Mouse (Mus musculus) heart, embryonic 11.5 days (tissue): Measurements from ENCODE around the gene D16Ertd472e. TPM values are rescaled to one million over a fixed set of nuclear protein-coding genes. Genes with fewer than 3 reads are reported as not detected.

Experiments
- ATAC-seq: fragments of 200-750 bp; cut with Nextera tagmentation; replicated peaks from 2 replicates; pipeline ENCODE4 v1.8.0; 2017; ENCODE audit warnings: moderate library complexity; ENCODE audit not compliant: insufficient number of reproducible peaks, low FRiP score, low TSS enrichment
- H3K27ac ChIP-seq: fragments of 300-500 bp; sonication (generic); 2 replicates; pipeline ENCODE4 v1.5.1; 2014; ENCODE audit warnings: mild to moderate bottlenecking, low read depth, low read length
- H3K27me3 ChIP-seq: fragments of 300-500 bp; sonication (generic); 2 replicates; pipeline ENCODE4 v1.6.1; 2014; ENCODE audit warnings: mild to moderate bottlenecking, low read length, mixed read lengths; ENCODE audit not compliant: control insufficient read depth, insufficient read depth
- H3K36me3 ChIP-seq: fragments of 300-500 bp; sonication (generic); 2 replicates; pipeline ENCODE4 v1.6.1; 2014; ENCODE audit warnings: mild to moderate bottlenecking, low read length, moderate library complexity, mixed read lengths; ENCODE audit not compliant: control insufficient read depth, insufficient read depth
- H3K4me1 ChIP-seq: fragments of 300-500 bp; sonication (generic); 2 replicates; pipeline ENCODE4 v1.6.1; 2014; ENCODE audit warnings: low read length; ENCODE audit not compliant: control insufficient read depth, insufficient read depth
- H3K4me2 ChIP-seq: fragments of 300-500 bp; sonication (generic); 2 replicates; pipeline ENCODE4 v1.6.1; 2014; ENCODE audit warnings: mild to moderate bottlenecking, moderate library complexity
- H3K4me3 ChIP-seq: fragments of 300-500 bp; sonication (generic); 2 replicates; pipeline ENCODE4 v1.5.1; 2014; ENCODE audit warnings: low read depth, low read length
- H3K9ac ChIP-seq: fragments of 300-500 bp; sonication (generic); 2 replicates; pipeline ENCODE4 v1.6.1; 2014; ENCODE audit warnings: mild to moderate bottlenecking, low read depth, low read length, moderate library complexity
- H3K9me3 ChIP-seq: fragments of 300-500 bp; sonication (generic); replicated peaks from 2 replicates; pipeline ENCODE4 v1.6.1; 2016; ENCODE audit warnings: low read length; ENCODE audit not compliant: control insufficient read depth
- WGBS: fragments of 180-500 bp; shearing (Covaris S2); extraction: QIAGEN DNeasy Blood & Tissue Kit; methylation state at CpG from one replicate; pipeline ENCODE4 v1.1.7; 2014; ENCODE audit not compliant: insufficient replicate concordance; 5-methylcytosine and 5-hydroxymethylcytosine counted together
- polyA plus RNA-seq: library from polyadenylated mRNA; unstranded; fragments of >200 nt; fragmentation: Nextera tagmentation; extraction: Ambion mirVana; gene quantifications from 2 replicates; pipeline ENCODE4 v1.2.1, GENCODE M21; 2014

Gene D16Ertd472e
- polyA plus RNA-seq, 1 experiment from 2014 or later = 8.0 TPM

DNA sequence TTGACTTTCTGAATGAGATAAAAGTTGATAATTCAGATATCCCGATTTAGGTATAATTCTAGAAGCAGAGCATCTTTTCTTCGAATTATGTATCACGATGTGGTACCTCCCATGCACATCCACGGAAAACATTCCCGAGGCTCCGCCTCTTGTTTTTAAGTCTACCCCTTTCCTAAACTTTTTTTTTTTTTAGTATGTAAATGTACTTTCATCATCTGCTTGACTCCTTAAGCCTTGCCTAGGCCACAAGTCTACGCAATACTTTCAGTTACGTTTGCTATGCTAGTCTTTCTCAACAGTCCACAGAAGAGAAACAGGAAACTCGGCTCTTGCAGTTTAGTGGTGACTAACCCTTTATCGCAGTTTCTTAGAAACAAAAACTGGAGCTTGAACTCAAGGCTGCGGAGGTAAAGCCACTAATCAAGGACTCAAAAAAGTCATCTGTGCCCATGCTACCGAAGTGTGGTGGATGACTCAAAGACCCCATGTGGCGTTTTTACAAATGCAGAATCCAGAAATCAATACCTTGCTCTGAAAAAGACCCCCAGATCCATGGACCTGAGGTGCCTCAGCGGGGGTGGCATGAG lies 670 bp upstream of the D16Ertd472e start:
- Histone ChIP-seq H3K9me3 (no peaks in the 10 kb centered on the region), H3K27me3 (no peaks in the 10 kb centered on the region), H3K9ac (peak overlapping the region; percentile 84), H3K36me3 (no peaks in the 10 kb centered on the region), H3K4me1 (peaks cover 7% of the 10 kb centered on the region; the same call in 1 of the 2 replicates), H3K4me3 (peak overlapping the region; percentile 78), H3K4me2 (peak overlapping the region; percentile 77), H3K27ac (peak overlapping the region; percentile 80)
- 17% methylated on average over 14 of the region's 14 CpGs for WGBS
- ATAC-seq = no peak

DNA sequence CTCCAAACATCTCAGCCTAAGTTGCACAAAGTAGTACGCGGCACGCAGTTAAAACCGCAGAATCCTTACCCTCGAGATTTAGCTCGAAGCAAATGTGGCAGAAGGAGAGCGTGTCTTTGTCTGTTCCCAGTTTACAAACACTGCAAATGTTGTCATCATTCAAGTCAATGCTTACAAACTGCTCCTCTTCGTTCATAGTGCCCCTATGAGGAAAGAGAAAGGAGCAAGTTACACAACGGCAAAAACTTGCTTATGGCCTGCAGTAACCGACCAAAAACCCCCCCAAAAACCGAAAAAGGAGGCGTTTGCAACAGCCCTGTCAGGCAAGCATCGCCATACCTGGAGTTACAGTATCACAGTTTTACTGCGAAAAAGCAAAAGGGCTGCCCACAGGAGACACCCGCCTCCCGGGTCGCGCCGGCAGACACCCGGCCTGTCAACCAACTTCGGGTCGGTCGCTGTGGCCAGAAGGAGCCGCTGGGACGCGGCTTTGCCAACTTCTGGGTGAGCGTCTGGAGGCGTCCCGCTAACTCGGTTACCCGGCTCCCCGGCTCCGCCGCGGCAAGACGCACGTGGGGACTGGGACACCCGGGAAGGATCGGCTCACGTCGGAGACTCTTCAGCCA lies 543 bp downstream of the D16Ertd472e start:
- no peaks in the 10 kb centered on the region for H3K27me3 ChIP-seq
- no peaks in the 10 kb centered on the region for H3K9me3 ChIP-seq
- peak overlapping the region; percentile 77 for H3K4me2 ChIP-seq
- peak overlapping the region; percentile 80 for H3K27ac ChIP-seq
- peak overlapping the region; percentile 78 for H3K4me3 ChIP-seq
- under 1% methylated on average over 41 of the region's 41 CpGs for WGBS
- peaks cover 7% of the 10 kb centered on the region; the same call in 1 of the 2 replicates for H3K4me1 ChIP-seq
- peak overlapping the region; percentile 84 for H3K9ac ChIP-seq
- peak; percentile 56 for ATAC-seq
- no peaks in the 10 kb centered on the region for H3K36me3 ChIP-seq

GRCm38 (mm10) chr16:78575190-78575851 lies 1.2 kb downstream of the D16Ertd472e start:
- Histone ChIP-seq H3K27me3 (no peaks in the 10 kb centered on the region), H3K36me3 (no peaks in the 10 kb centered on the region), H3K9ac (peak overlapping the region; percentile 84), H3K4me3 (peak overlapping the region; percentile 78), H3K4me1 (peaks cover 7% of the 10 kb centered on the region; the same call in 1 of the 2 replicates), H3K4me2 (peak overlapping the region; percentile 77), H3K27ac (no peak overlapping the region), H3K9me3 (no peaks in the 10 kb centered on the region)
- WGBS = 40% methylated on average over 4 of the region's 4 CpGs
- ATAC-seq = no peak

DNA sequence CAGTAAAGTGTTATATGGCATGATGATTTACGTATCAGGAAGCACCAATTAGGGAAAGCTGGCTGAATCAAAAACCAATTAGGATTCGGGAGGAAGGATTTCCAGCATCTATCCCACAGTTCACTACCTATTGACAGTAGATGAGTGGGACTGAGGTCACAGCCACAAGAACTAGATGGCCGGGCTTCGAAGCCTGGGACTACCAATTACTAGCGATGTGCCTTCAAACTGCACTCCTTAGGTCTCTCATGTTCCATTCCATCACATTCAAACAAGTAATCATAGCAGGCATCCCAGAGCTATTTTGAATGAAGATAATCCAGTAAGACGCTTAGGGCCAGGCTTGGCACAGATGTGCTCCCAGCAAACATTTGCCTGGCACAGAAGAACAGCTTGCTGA lies 2.3 kb downstream of the D16Ertd472e start:
- Histone ChIP-seq H3K9ac (no peak overlapping the region), H3K4me2 (peak overlapping the region; percentile 33), H3K4me1 (peaks cover 7% of the 10 kb centered on the region; the same call in 1 of the 2 replicates), H3K4me3 (no peak overlapping the region), H3K36me3 (no peaks in the 10 kb centered on the region), H3K9me3 (no peaks in the 10 kb centered on the region), H3K27me3 (no peaks in the 10 kb centered on the region), H3K27ac (no peak overlapping the region)
- ATAC-seq = no peak
- 73% methylated on average over 6 of the region's 6 CpGs for WGBS

GRCm38 (mm10) chr16:78573016-78573415 lies 3.5 kb downstream of the D16Ertd472e start:
- Histone ChIP-seq H3K9ac (no peak overlapping the region), H3K27ac (no peak overlapping the region), H3K27me3 (no peaks in the 10 kb centered on the region), H3K9me3 (no peaks in the 10 kb centered on the region), H3K4me1 (peaks cover 7% of the 10 kb centered on the region; the same call in 1 of the 2 replicates), H3K4me2 (no peak overlapping the region), H3K4me3 (no peak overlapping the region), H3K36me3 (no peaks in the 10 kb centered on the region)
- ATAC-seq = no peak
- WGBS = 70% methylated on average over 4 of the region's 4 CpGs

DNA sequence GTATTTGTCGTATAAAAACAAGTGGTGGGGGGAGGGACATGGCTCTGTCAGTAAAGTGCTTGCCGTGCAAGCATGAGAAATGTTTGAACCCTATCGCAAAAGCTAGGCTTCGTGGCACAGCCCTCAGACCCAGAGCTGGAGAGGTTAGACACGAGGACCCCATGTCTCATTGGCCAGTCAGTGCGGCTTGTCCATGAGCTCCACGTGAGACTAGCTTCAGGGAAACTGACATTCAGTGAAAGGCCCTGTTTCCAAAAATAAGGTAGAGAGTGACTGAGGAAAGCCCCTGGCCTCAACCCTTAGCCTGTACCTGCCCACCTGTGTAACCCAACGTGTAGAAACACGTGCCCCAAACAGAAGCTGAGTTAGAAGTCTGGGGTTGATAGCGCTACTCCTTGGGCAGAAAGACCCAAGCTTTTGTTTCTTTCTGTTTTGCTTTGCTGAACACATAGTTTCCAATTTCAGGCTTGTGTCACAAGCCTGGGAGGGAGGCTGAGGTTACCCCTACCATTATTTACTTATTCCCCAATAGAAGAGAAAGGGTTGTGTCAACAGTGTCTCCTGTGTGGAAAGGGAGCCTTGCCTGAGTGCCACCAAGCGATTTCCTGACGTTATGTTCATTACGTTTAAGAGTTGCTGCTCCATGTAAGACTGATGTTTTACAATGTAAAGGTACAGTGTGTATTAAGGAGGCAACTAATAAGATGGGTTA lies 12.2 kb downstream of the D16Ertd472e start:
- Histone ChIP-seq H3K4me3 (no peak overlapping the region), H3K27ac (peak overlapping the region; percentile 3; the same call in 1 of the 2 replicates), H3K4me2 (no peak overlapping the region), H3K9ac (no peak overlapping the region), H3K27me3 (no peaks in the 10 kb centered on the region), H3K4me1 (no peaks in the 10 kb centered on the region; the same call in 1 of the 2 replicates), H3K9me3 (no peaks in the 10 kb centered on the region), H3K36me3 (no peaks in the 10 kb centered on the region)
- no peak for ATAC-seq
- WGBS = 76% methylated on average over 13 of the region's 13 CpGs

DNA sequence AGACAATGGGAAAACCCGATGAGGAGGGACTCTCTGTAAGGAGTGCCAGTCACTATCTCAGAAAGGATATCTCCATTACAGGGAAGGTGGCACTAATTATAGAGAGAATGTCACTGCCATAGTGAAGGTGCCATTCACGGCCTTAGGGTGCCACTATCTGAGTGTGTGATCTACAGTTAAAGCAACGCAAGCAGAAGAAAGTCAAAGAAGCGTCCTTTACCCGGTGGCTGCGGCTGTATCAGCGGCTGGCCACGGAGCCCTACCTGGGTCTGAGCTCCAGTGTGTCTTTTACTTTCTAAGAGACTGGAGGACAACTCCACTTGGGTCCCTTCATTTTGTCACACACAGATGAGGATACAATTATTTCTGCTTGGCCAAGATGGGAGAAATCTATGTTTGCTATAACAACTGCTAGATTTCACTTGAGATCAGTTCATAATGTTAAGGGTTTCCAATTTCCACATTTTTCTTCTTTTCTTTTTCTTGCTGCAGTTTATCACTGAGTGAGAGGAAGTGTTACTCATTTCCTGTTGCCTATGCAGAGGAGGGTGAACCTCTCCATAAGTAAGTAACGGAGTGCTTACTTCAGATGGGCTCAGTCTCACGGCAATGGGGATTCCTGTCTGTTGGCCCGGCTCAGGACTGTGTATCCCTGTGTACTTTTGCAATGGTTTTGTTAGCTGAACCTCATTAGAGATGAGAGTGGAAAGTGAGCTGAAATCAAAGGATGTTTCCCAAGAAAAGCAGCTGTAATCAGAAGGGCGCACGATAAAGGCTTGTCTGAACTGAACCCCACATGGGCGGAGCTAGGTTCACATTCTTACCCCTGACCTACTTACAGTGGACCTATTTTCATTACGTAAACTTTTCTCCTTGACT lies 13.2 kb downstream of the D16Ertd472e start:
- H3K9me3 ChIP-seq = no peaks in the 10 kb centered on the region
- no peak overlapping the region for H3K4me2 ChIP-seq
- ATAC-seq = peak; percentile 63; the same call in 1 of the 2 replicates
- H3K27me3 ChIP-seq = no peaks in the 10 kb centered on the region
- H3K9ac ChIP-seq = no peak overlapping the region
- H3K4me1 ChIP-seq = no peaks in the 10 kb centered on the region; the same call in 1 of the 2 replicates
- 70% methylated on average over 15 of the region's 15 CpGs for WGBS
- no peak overlapping the region for H3K4me3 ChIP-seq
- no peaks in the 10 kb centered on the region for H3K36me3 ChIP-seq
- peak overlapping the region; percentile 3; the same call in 1 of the 2 replicates for H3K27ac ChIP-seq
